Mouse (Mus musculus) midbrain, embryonic 14.5 days (tissue): Measurements from ENCODE around the gene Olfr76. TPM values are rescaled to one million over a fixed set of nuclear protein-coding genes. Genes with fewer than 3 reads are reported as not detected.
"Not testable (repeated sequence)": the region's sequence is repeated elsewhere in the genome, so short reads cannot be mapped to it uniquely, and the experiment has no call there.

Experiments used
- ATAC-seq: fragments of 200-750 bp; cut with Nextera tagmentation; 2 replicates; pipeline ENCODE4 v1.8.0; 2017; ENCODE audit warnings: moderate number of reproducible peaks, moderate library complexity; ENCODE audit not compliant: low FRiP score, low TSS enrichment
- DNase-seq: peaks from one replicate; pipeline ENCODE4 v3.0.0-alpha.2; 2015
- H3K27ac ChIP-seq: fragments of 300-500 bp; sonication (generic); replicated peaks from 2 replicates; pipeline ENCODE4 v1.5.1; 2014; ENCODE audit warnings: mild to moderate bottlenecking, low read depth, low read length, moderate library complexity
- H3K27me3 ChIP-seq: fragments of 300-500 bp; sonication (generic); 2 replicates; pipeline ENCODE4 v1.6.1; 2014; ENCODE audit warnings: low read length, control low read depth, mixed read lengths; ENCODE audit not compliant: control insufficient read depth, insufficient read depth
- H3K36me3 ChIP-seq: fragments of 300-500 bp; sonication (generic); 2 replicates; pipeline ENCODE4 v1.6.1; 2014; ENCODE audit warnings: low read length, control low read depth; ENCODE audit not compliant: control insufficient read depth, insufficient read depth
- H3K4me1 ChIP-seq: fragments of 300-500 bp; sonication (generic); 2 replicates; pipeline ENCODE4 v1.6.1; 2014; ENCODE audit warnings: mild to moderate bottlenecking, antibody characterized with exemption, low read length, control low read depth; ENCODE audit not compliant: control insufficient read depth, insufficient read depth
- H3K4me2 ChIP-seq: fragments of 300-500 bp; sonication (generic); 2 replicates; pipeline ENCODE4 v1.6.1; 2014; ENCODE audit warnings: mild to moderate bottlenecking, low read length, moderate library complexity
- H3K4me3 ChIP-seq: fragments of 300-500 bp; sonication (generic); replicated peaks from 2 replicates; pipeline ENCODE4 v1.5.1; 2014; ENCODE audit warnings: low read depth, low read length
- H3K9ac ChIP-seq: fragments of 300-500 bp; sonication (generic); replicated peaks from 2 replicates; pipeline ENCODE4 v1.6.1; 2014; ENCODE audit warnings: mild to moderate bottlenecking, low read length, moderate library complexity
- H3K9me3 ChIP-seq: fragments of 300-500 bp; sonication (generic); 2 replicates; pipeline ENCODE4 v1.6.1; 2016; ENCODE audit warnings: low read length, control low read depth, mixed read lengths; ENCODE audit not compliant: control insufficient read depth
- WGBS: fragments of 180-500 bp; shearing (Covaris S2); extraction: QIAGEN DNeasy Blood & Tissue Kit; methylation state at CpG from one replicate; pipeline ENCODE4 v1.1.7; 2014; 5-methylcytosine and 5-hydroxymethylcytosine counted together
- polyA plus RNA-seq: library from polyadenylated mRNA; unstranded; fragments of >200 nt; fragmentation: Nextera tagmentation; extraction: Ambion mirVana; gene quantifications from 2 replicates; pipeline ENCODE4 v1.2.1, GENCODE M21; 2014

Gene Olfr76
- not detected in 2 replicates for polyA plus RNA-seq

- Histone ChIP-seq H3K9me3 (no peaks in the 10 kb centered on the region), H3K9ac (no peak within 1 kb of the TSS), H3K27ac (no peak within 1 kb of the TSS), H3K4me1 (no peaks in the 10 kb centered on the region), H3K4me3 (no peak within 1 kb of the TSS), H3K4me2 (no peak within 1 kb of the TSS), H3K27me3 (no peaks in the 10 kb centered on the region), H3K36me3 (no peaks in the 10 kb centered on the region)
- DNase-seq (no peak), ATAC-seq (no peak)
- 85% methylated on average over 3 of the region's 3 CpGs for WGBS
These were observed at the start of gene Olfr76 for GRCm38 (mm10) chr19:12123103-12123502. Gene Olfr76, minus strand, starts transcription at chr19:12123203.

GRCm38 (mm10) chr19:12170062-12170599 lies 47.1 kb upstream of the Olfr76 start, which contains the start of gene Olfr1555-ps1:
Gene Olfr1555-ps1, minus strand, starts transcription at chr19:12170112.
- not testable (repeated sequence) for H3K9ac ChIP-seq, H3K9me3 ChIP-seq, H3K4me1 ChIP-seq, ATAC-seq, H3K27me3 ChIP-seq, H3K27ac ChIP-seq, DNase-seq, H3K4me3 ChIP-seq, H3K4me2 ChIP-seq, H3K36me3 ChIP-seq
- WGBS: 63% methylated on average over 1 of the region's 1 CpGs

GRCm38 (mm10) chr19:12145452-12145851 lies 22.4 kb upstream of the Olfr76 start:
- no peaks in the 10 kb centered on the region for H3K4me1 ChIP-seq

GRCm38 (mm10) chr19:12143356-12143755 lies 20.4 kb upstream of the Olfr76 start:
- 29% methylated on average over 1 of the region's 1 CpGs for WGBS
- no peak overlapping the region for H3K9ac ChIP-seq
- H3K4me2 ChIP-seq: no peak overlapping the region
- no peaks in the 10 kb centered on the region for H3K4me1 ChIP-seq
- H3K9me3 ChIP-seq: no peaks in the 10 kb centered on the region
- ATAC-seq (no peak), DNase-seq (peak; percentile 3)
- H3K27me3 ChIP-seq: no peaks in the 10 kb centered on the region
- no peak overlapping the region for H3K27ac ChIP-seq
- H3K4me3 ChIP-seq: no peak overlapping the region
- H3K36me3 ChIP-seq: no peaks in the 10 kb centered on the region

More at GRCm38 (mm10) chr19:12145452-12145851, 22.4 kb upstream of the Olfr76 start:
- ATAC-seq (no peak), DNase-seq (no peak)
- 93% methylated on average over 3 of the region's 3 CpGs for WGBS
- Histone ChIP-seq H3K4me2 (no peak overlapping the region), H3K27ac (no peak overlapping the region), H3K9me3 (no peaks in the 10 kb centered on the region), H3K4me3 (no peak overlapping the region), H3K36me3 (no peaks in the 10 kb centered on the region), H3K27me3 (no peaks in the 10 kb centered on the region), H3K9ac (no peak overlapping the region)

- ATAC-seq: no peak
These were observed 11.3 kb upstream of the Olfr76 start for GRCm38 (mm10) chr19:12134289-12134688.

GRCm38 (mm10) chr19:12116464-12116863 lies 6.5 kb downstream of the Olfr76 start:
- no peaks in the 10 kb centered on the region for H3K4me1 ChIP-seq
- DNase-seq: no peak
- H3K4me2 ChIP-seq: no peak overlapping the region
- H3K27me3 ChIP-seq: no peaks in the 10 kb centered on the region
- 86% methylated on average over 3 of the region's 3 CpGs for WGBS
- no peak overlapping the region for H3K27ac ChIP-seq
- H3K36me3 ChIP-seq: no peaks in the 10 kb centered on the region
- no peak overlapping the region for H3K4me3 ChIP-seq
- H3K9ac ChIP-seq: no peak overlapping the region
- ATAC-seq: no peak
- H3K9me3 ChIP-seq: no peaks in the 10 kb centered on the region

More at GRCm38 (mm10) chr19:12134289-12134688, 11.3 kb upstream of the Olfr76 start:
- Histone ChIP-seq H3K4me2 (no peak overlapping the region), H3K4me1 (no peaks in the 10 kb centered on the region), H3K27me3 (no peaks in the 10 kb centered on the region), H3K36me3 (no peaks in the 10 kb centered on the region), H3K27ac (no peak overlapping the region), H3K9ac (no peak overlapping the region), H3K9me3 (no peaks in the 10 kb centered on the region), H3K4me3 (no peak overlapping the region)
- peak; percentile 57 for DNase-seq
- WGBS: 33% methylated on average over 2 of the region's 2 CpGs

- H3K27ac ChIP-seq: no peak within 1 kb of the TSS
- H3K9me3 ChIP-seq: no peaks in the 10 kb centered on the region
- no peak within 1 kb of the TSS for H3K9ac ChIP-seq
- no peak within 1 kb of the TSS for H3K4me3 ChIP-seq
- no peak within 1 kb of the TSS for H3K4me2 ChIP-seq
- 78% methylated on average over 1 of the region's 1 CpGs for WGBS
- DNase-seq (no peak), ATAC-seq (no peak)
- no peaks in the 10 kb centered on the region for H3K36me3 ChIP-seq
- H3K4me1 ChIP-seq: no peaks in the 10 kb centered on the region
- H3K27me3 ChIP-seq: no peaks in the 10 kb centered on the region
These were observed 7.2 kb downstream of the Olfr76 start, which contains the start of gene Olfr1428 for GRCm38 (mm10) chr19:12115797-12116196. Gene Olfr1428, minus strand, starts transcription at chr19:12115897.

GRCm38 (mm10) chr19:12113807-12114206 lies 9.2 kb downstream of the Olfr76 start:
- 64% methylated on average over 1 of the region's 1 CpGs for WGBS
- Histone ChIP-seq H3K4me2 (no peak overlapping the region), H3K27me3 (no peaks in the 10 kb centered on the region), H3K9me3 (no peaks in the 10 kb centered on the region), H3K4me3 (no peak overlapping the region), H3K9ac (no peak overlapping the region), H3K4me1 (no peaks in the 10 kb centered on the region), H3K27ac (no peak overlapping the region), H3K36me3 (no peaks in the 10 kb centered on the region)
- DNase-seq (no peak), ATAC-seq (no peak)

- no peak overlapping the region for H3K4me3 ChIP-seq
- H3K9ac ChIP-seq: no peak overlapping the region
- WGBS: 76% methylated on average over 1 of the region's 1 CpGs
- no peaks in the 10 kb centered on the region for H3K9me3 ChIP-seq
- H3K27me3 ChIP-seq: no peaks in the 10 kb centered on the region
- H3K4me2 ChIP-seq: no peak overlapping the region
- no peak for DNase-seq
- H3K4me1 ChIP-seq: no peaks in the 10 kb centered on the region
- no peak for ATAC-seq
- no peak overlapping the region for H3K27ac ChIP-seq
- no peaks in the 10 kb centered on the region for H3K36me3 ChIP-seq
These were observed 18.5 kb downstream of the Olfr76 start for GRCm38 (mm10) chr19:12104541-12104940.
